9 mouse cellular contexts compared by ENCODE assay signal in genomic region chr9:108203015-108203414, GRCm38 (mm10). TPM values are rescaled to one million over a fixed set of nuclear protein-coding genes. Genes with fewer than 3 reads are reported as not detected.
DNase-seq lines count a peak whose midpoint lies in the region; ATAC-seq and TF ChIP-seq lines count a peak whose summit lies in the region.
"Had no signal": no experiment of that assay in that cellular context is flagged by ENCODE, and none has a peak within 500 bp of the region (broad histone marks: within the 10 kb centered on the region; RNA-seq: fewer than 3 reads in every experiment).

No protein-coding gene starts in this region.

- H3K4me2 ChIP-seq in hindbrain, embryonic 14.5 days (replicated peaks), result no peak overlapping the region
- H3K4me2 ChIP-seq in hindbrain, embryonic 16.5 days (ENCODE audit: low read length), result no peak overlapping the region
- peak overlapping the region; percentile 35; the same call in 1 of the 2 replicates for H3K4me2 ChIP-seq in heart, embryonic 15.5 days
- no peak overlapping the region for H3K4me2 ChIP-seq in stomach, postnatal 0 days (replicated peaks; ENCODE audit: low read depth)
- H3K4me2 ChIP-seq: embryonic facial prominence, embryonic 13.5 days had no signal

- no peaks in the 10 kb centered on the region for H3K9me3 ChIP-seq in hindbrain, embryonic 14.5 days (ENCODE audit: control insufficient read depth, low read length)
- H3K9me3 ChIP-seq in hindbrain, embryonic 16.5 days (ENCODE audit: control insufficient read depth, low read length), result no peaks in the 10 kb centered on the region
- H3K9me3 ChIP-seq in heart, embryonic 15.5 days (replicated peaks), result no peaks in the 10 kb centered on the region
- H3K9me3 ChIP-seq in stomach, postnatal 0 days (ENCODE audit: control insufficient read depth, low read length), result no peaks in the 10 kb centered on the region
- H3K9me3 ChIP-seq: embryonic facial prominence, embryonic 13.5 days had no signal

- H3K27me3 ChIP-seq in hindbrain, embryonic 14.5 days (ENCODE audit: control insufficient read depth, insufficient read depth, low read length), result no peaks in the 10 kb centered on the region
- no peaks in the 10 kb centered on the region for H3K27me3 ChIP-seq in hindbrain, embryonic 16.5 days (replicated peaks; ENCODE audit: control insufficient read depth, insufficient read depth, low read length)
- H3K27me3 ChIP-seq in heart, embryonic 15.5 days, result no peaks in the 10 kb centered on the region
- no peaks in the 10 kb centered on the region for H3K27me3 ChIP-seq in stomach, postnatal 0 days (ENCODE audit: control insufficient read depth, insufficient read depth, low read length)
- H3K27me3 ChIP-seq: embryonic facial prominence, embryonic 13.5 days had no signal

- no peak overlapping the region for H3K4me3 ChIP-seq in hindbrain, embryonic 14.5 days (replicated peaks; ENCODE audit: low read length)
- no peak overlapping the region for H3K4me3 ChIP-seq in hindbrain, embryonic 16.5 days (ENCODE audit: low read length)
- no peak overlapping the region for H3K4me3 ChIP-seq in cortical plate, adult 2 months (ENCODE audit: insufficient read depth, low read length)
- H3K4me3 ChIP-seq in heart, embryonic 15.5 days, result no peak overlapping the region
- H3K4me3 ChIP-seq in stomach, postnatal 0 days (ENCODE audit: low read depth, low read length), result no peak overlapping the region
- H3K4me3 ChIP-seq: embryonic facial prominence, embryonic 13.5 days had no signal

- no peak for ATAC-seq in hindbrain, embryonic 14.5 days (ENCODE audit: low FRiP score)
- no peak for ATAC-seq in hindbrain, embryonic 16.5 days
- ATAC-seq in heart, embryonic 15.5 days (replicated peaks; ENCODE audit: insufficient number of reproducible peaks, insufficient read depth, low FRiP score, low read depth), result no peak
- ATAC-seq in megakaryocyte-erythroid progenitor cell, adult 5-6 weeks (replicated peaks; ENCODE audit: low FRiP score, low TSS enrichment, poor library complexity, severe bottlenecking), result peak; percentile 49
- no peak for ATAC-seq in stomach, postnatal 0 days (ENCODE audit: low FRiP score, low TSS enrichment)

- TF ChIP-seq POLR2A in cortical plate, adult 2 months (IDR thresholded peaks at IDR 0.05; ENCODE audit: extremely low read depth, insufficient read depth, low read length), result no peak

- TF ChIP-seq CTCF in cortical plate, adult 2 months (IDR thresholded peaks at IDR 0.05; ENCODE audit: extremely low read depth, insufficient read depth, low read length), result peak; percentile 64
- peak; percentile 83 for TF ChIP-seq CTCF in stomach, postnatal 0 days (IDR thresholded peaks at IDR 0.05; ENCODE audit: low read depth)

- no peak overlapping the region for H3K9ac ChIP-seq in hindbrain, embryonic 14.5 days
- H3K9ac ChIP-seq in hindbrain, embryonic 16.5 days (ENCODE audit: low read depth, low read length), result no peak overlapping the region
- no peak overlapping the region for H3K9ac ChIP-seq in heart, embryonic 15.5 days
- no peak overlapping the region for H3K9ac ChIP-seq in stomach, postnatal 0 days (ENCODE audit: low read length)
- H3K9ac ChIP-seq: embryonic facial prominence, embryonic 13.5 days had no signal

- no peak for TF ChIP-seq EP300 in stomach, postnatal 0 days (optimal IDR thresholded peaks at IDR 0.05)

- no peak overlapping the region for H3K27ac ChIP-seq in hindbrain, embryonic 14.5 days
- H3K27ac ChIP-seq in hindbrain, embryonic 16.5 days (ENCODE audit: low read depth, low read length), result no peak overlapping the region
- H3K27ac ChIP-seq in cortical plate, adult 2 months (ENCODE audit: insufficient read depth, low read length), result no peak overlapping the region
- H3K27ac ChIP-seq in heart, embryonic 15.5 days, result no peak overlapping the region
- no peak overlapping the region for H3K27ac ChIP-seq in stomach, postnatal 0 days (replicated peaks)
- H3K27ac ChIP-seq: embryonic facial prominence, embryonic 13.5 days had no signal

- peaks cover 18% of the 10 kb centered on the region for H3K36me3 ChIP-seq in hindbrain, embryonic 14.5 days (replicated peaks; ENCODE audit: control insufficient read depth, insufficient read depth)
- H3K36me3 ChIP-seq in hindbrain, embryonic 16.5 days (ENCODE audit: control insufficient read depth, insufficient read depth, low read length), result peaks cover 11% of the 10 kb centered on the region
- H3K36me3 ChIP-seq in heart, embryonic 15.5 days, result peaks cover 26% of the 10 kb centered on the region
- peaks cover 13% of the 10 kb centered on the region; the same call in 1 of the 2 replicates for H3K36me3 ChIP-seq in stomach, postnatal 0 days (ENCODE audit: control insufficient read depth, insufficient read depth, low read length)

- peaks cover 19% of the 10 kb centered on the region for H3K4me1 ChIP-seq in hindbrain, embryonic 14.5 days (replicated peaks; ENCODE audit: control insufficient read depth, insufficient read depth, low read length)
- H3K4me1 ChIP-seq in hindbrain, embryonic 16.5 days (ENCODE audit: control insufficient read depth, insufficient read depth, low read depth, low read length), result peaks cover 14% of the 10 kb centered on the region
- peaks cover 8% of the 10 kb centered on the region for H3K4me1 ChIP-seq in cortical plate, adult 2 months (ENCODE audit: control insufficient read depth, insufficient read depth, low read length)
- peaks cover 12% of the 10 kb centered on the region for H3K4me1 ChIP-seq in heart, embryonic 15.5 days (replicated peaks)
- no peaks in the 10 kb centered on the region for H3K4me1 ChIP-seq in stomach, postnatal 0 days (replicated peaks; ENCODE audit: control insufficient read depth, insufficient read depth)

- DNase-seq in hindbrain, embryonic 14.5 days (ENCODE audit: low spot score), result peak; percentile 86
- DNase-seq in T-cell, adult 2 months (ENCODE audit: low spot score), result peak; percentile 80
- peak; percentile 35 to 79 for DNase-seq in layer of hippocampus, postnatal 25 days (ENCODE audit: extremely low spot score in 1 of 2, low spot score in 1 of 2)
- DNase-seq in stomach, postnatal 0 days (ENCODE audit: low spot score), result peak; percentile 84

- 43% methylated on average over 13 of the region's 13 CpGs for WGBS in hindbrain, embryonic 14.5 days
- WGBS in hindbrain, embryonic 16.5 days, result 37% methylated on average over 13 of the region's 13 CpGs
- WGBS in heart, embryonic 15.5 days, result 33% methylated on average over 13 of the region's 13 CpGs
- WGBS in stomach, postnatal 0 days, result 19% methylated on average over 13 of the region's 13 CpGs

RNA-seq across cellular contexts. Expression of gene Bsn, which starts 12.8 kb away (rescaled TPM):
- polyA plus RNA-seq in hindbrain, embryonic 14.5 days (2014; fragmentation: Nextera tagmentation; extraction: Ambion mirVana), result 15.4 and 15.7 TPM in 2 replicates
- polyA plus RNA-seq in hindbrain, embryonic 16.5 days (2015; fragmentation: Nextera tagmentation; extraction: Ambion mirVana), result 8.7 and 9.5 TPM in 2 replicates
- polyA plus RNA-seq in cortical plate, adult 2 months (2012; rRNA removed), result 105 and 106 TPM in 2 replicates
- polyA plus RNA-seq in heart, embryonic 15.5 days (2015; fragmentation: Nextera tagmentation; extraction: Ambion mirVana), result 0.13 and 0.84 TPM in 2 replicates
- total RNA-seq in layer of hippocampus, postnatal 25 days (2021), result 100 to 1,000 TPM; 190 to 242 TPM
- 5.5 and 7.4 TPM in 2 replicates for total RNA-seq in megakaryocyte-erythroid progenitor cell, adult 5-6 weeks (2014; fragmentation: Nextera tagmentation)
- total RNA-seq in megakaryocyte-erythroid progenitor cell, adult 5-6 weeks (2017), result 2.3 and 2.9 TPM in 2 replicates
- 1.6 and 2.0 TPM in 2 replicates for polyA plus RNA-seq in stomach, postnatal 0 days (2015; fragmentation: Nextera tagmentation; extraction: Ambion mirVana)
